Mouse (Mus musculus): ENCODE results near the gene Sorcs1.

The Sorcs1 gene

DNA sequence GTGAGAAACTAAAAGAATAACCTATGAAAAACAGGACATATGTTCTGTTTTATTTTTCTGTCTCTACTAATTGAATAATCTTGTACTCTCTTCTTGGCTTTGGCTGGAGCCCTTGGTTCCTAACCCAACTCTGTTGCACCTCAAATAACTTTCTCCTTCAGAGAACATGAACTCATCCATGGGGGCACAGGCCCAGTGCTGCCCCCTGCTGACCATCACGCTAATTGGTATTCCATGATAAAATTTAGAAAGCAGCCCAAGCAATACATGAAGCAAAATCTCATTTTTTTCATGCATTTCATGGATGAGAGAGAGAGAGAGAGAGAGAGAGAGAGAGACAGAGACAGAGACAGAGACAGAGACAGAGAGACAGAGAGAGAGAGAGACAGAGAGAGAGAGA is 255.5 kb downstream of the Sorcs1 start:
- no peak for DNase-seq (ENCODE audit: low spot score in 2 of 2)

DNA sequence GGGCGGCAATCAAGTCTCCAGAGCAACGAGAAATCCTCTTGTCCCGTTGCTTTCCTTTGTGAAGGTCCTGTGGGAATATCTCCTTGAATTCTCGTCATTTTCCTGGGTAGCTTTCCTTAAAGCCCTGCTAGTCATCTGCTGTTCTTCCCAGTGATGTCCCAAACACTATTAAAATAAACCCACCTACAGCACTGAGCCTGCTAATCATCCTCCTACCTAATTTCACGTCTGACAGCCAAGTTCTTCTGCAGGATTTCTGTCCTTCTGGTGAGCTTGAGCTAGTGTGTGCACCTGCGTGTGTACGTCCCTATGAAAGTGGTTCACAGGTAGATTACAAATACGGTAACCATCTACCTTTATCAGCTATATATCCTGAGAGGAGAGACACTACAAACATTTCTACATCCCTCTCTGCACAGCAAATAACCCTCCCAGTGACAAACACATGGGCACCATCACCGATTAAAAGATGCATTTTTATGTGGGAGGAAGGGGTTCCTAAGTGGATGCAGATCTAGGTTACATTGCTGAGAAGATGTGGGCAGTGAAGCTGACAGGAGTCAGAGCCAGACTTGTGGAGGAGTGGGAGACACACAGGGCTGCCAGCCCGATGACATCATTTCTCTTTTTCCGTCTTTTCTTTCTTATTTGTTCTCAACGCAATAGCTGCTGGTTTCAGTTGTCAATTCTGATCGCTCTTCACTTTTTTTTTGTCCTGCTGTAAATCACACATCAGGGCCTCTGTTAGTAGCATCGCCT is 259.3 kb downstream of the Sorcs1 start:
- peak in 1 of 2 experiments; percentile 14 for DNase-seq (ENCODE audit: low spot score in 2 of 2)

DNA sequence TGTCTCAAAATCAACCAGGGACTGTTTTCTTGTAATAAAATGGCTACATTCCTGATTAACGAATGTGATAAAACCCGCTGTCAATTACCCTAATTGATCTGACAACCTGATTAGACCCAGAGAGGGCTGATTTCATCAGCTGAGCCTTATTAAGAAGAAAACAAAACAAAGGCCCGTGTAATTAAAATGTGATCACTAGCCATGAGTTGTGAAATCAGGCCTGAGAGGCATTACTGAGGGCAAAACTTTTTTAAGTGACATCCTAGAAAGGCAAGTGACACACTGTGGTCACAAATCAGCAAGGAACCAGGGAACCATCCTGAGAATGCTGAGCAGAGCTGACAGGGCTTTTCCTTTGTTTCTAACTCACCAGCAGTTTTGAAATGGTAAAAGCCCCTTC is 267.9 kb downstream of the Sorcs1 start:
- DNase-seq (ENCODE audit: low spot score in 2 of 2): no peak

DNA sequence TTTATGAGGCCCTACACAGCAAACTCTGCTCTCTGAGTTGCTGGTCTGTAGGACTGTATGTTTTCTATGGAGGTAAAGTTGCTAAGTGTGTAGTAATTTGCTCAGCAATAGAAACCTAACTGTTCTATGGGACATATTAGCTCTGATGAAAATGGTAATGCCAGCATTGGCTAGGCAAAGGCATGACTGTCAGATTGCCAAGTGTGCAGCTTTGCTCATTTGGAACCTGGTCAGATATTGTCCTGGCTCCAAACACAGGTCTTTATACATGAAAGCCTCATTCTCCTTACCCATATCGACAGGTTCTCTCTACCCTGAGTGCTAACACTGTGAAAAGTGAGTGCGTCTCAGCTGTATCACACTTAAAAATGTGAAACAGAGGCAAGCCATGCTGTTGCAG is 280.1 kb downstream of the Sorcs1 start:
- no peak for DNase-seq (ENCODE audit: low spot score in 2 of 2)

DNA sequence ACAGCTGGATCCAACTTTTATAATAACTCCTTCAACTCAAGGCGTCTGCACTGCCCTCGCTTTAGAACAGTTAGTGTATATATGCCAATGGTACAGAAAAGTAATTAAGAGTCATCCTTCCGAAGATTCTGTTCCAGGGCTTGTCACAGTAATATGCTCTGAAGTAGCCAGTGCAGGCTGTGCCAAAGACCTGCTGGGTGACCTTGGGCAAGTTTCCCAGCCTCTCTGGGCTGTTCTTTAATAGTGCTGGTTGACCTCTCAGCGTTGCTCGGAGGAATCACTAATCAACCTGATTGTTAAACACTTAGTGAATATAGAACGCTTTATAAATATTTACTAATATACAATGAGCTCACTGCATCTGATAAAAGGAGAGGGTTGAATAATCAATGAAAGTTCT is 282.7 kb downstream of the Sorcs1 start:
- no peak for DNase-seq (ENCODE audit: low spot score in 2 of 2)

DNA sequence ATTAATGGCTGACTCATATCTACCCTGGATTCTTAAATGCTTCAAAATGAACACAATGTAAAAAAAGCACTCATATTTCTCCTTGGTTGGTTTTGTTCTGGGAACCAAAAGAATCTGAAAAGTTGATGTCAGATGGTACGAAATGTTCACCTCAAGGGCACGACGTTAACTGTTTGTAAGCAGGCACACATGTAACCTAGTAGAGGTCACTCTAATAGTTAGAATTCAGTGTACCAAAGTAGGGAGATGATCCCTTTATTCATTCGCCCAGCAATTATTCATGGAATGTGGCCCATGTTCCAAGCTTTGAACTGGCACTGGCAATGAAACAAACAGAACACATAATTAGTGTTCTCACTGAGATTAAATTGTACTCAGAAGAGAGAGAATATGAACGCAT is 284.3 kb downstream of the Sorcs1 start:
- no peak for DNase-seq (ENCODE audit: low spot score in 2 of 2)

DNA sequence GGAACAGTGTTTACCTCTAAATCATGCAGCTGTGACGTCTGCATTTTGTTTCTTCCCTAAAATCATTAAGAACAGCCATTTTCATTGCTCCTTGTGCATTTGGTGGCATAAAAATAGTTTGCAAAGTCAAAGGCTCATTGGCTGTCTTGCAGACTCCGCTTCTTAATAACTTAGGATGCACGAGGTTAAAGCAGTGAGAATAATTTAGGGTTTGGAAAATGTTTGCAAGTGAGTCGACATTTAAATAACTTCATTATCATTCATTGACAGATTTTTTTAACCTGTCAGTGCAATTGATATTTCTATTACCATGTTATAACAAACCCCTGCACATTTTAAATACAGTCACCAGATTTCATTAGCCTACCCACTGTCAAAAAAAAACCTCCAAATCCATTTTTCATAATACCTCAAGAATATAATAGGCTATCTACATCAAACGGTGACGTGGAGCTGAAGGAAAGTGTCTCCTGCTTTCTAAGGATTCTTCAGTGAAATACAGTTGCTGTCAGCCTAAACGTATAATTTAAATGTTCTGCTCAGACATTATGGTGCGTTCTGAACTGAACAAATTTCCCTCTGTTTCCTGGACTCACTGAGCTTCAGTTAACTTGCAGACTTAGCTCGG is 288.4 kb downstream of the Sorcs1 start:
- no peak for DNase-seq (ENCODE audit: low spot score in 2 of 2)

DNA sequence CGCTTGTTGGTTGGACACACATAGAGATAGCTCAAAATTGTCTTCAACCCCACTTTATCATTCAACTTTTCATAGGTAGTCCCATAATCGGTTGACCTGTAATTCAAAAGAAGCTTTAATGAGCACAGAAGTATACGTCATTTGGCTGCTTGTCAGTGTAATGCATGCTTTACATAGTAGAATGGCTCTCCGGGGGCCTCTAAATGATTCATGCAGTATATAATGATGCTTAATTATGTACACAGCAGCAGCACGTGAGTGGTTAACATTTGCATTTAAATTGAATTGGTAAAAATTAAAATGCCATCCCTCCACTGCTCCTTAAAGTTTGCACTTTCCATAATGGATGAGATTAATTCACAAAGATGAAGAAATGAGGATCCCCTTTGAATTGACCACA is 299.5 kb downstream of the Sorcs1 start:
- DNase-seq (ENCODE audit: low spot score in 2 of 2): no peak

DNA sequence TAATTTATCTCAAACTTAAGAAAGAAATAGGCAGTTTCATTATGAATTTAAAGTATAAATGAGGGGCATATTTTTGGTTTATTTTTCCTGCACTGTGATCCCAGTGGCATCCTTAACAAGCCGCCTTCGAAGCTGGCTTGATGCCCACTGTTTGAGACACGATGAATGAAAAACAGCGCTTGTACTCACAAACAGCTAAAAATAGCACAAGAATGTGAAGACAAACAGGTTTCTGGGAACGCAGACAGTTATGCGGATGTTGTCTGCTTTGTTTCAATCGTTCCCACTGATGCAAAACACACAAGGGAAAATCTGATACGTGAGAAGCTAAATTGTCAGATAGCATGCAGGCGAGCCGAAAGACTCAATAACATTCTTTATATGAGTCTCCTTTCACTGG is 303.7 kb downstream of the Sorcs1 start:
- DNase-seq (ENCODE audit: low spot score in 2 of 2): no peak

DNA sequence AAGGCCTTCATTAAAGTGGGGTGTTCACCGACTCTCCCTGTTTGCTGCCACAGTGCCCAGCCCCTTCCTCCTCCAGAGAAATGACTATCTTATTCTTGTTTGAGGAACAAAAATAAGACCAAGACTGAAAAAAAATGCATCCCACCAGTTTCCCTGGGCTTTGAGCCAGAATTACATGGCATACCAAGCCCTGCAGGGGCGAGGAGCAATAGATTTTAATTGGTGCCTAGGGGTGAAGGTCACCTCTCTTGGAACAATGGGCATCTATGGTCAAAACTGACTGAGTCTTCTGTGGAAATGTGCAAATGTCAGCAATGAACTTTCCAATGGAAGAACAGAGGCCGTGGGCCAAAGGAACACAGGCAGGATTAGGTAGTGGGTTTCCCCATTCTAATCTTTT is 312.0 kb downstream of the Sorcs1 start:
- no peak for DNase-seq (ENCODE audit: low spot score in 2 of 2)

DNA sequence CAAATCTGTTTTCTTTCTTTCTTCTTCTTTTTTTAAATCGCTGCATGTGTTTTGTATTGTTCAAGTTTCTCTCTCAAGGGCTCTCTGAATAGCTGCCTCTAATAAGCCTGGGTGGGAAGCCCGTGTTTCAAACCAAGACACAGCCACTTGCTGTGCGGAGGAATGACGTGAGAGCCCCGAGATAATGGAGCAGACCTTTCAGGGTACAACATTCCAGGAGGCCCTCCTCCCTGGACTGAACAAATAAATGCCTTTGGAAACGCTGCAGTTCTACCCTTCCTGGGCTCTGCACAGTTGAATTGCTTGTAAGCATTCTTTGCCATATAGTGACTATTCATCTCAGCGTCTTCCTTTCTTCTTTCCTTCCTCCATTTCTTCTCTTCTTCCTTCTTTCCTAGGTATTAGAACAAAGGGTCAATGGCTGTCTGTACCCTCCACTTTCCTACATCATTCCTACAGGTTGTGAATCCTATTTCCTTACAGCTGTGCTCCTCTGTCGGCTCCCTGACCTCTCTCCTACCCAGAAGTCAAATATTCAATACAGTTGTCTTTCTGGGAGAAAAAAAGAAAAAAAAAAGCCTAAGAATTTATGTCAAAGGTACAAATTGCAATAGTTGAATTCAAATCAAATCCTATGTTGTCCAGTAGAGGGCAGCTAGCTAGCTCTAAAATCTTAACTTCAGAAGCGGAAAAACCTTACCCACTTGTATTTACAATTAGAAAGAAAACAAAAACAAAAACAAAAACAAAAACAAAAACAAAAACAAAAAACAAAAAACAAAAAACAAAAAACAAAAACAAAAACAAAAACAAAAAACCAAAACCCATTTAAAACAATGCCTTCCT is 315.6 kb downstream of the Sorcs1 start:
- no peak for DNase-seq (ENCODE audit: low spot score in 2 of 2)

DNA sequence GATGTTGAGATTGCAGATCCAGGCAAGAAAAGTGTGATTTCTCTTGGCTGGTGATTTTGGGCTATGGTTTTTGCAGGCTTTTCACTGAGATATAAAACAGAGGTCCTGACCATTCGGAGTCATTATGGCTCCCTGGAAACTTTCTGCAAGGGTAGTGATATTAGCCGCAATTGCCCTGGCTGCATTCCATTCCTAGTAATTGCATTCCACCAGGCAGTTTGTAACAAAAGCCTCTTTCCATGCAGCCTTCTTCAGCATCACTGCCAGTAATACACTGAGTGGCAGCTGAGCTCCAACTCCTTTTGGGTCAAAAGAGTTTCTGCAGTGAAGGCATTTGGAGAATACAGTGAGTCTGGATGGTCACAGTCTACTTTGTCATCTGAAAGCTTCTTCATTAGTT is 319.9 kb downstream of the Sorcs1 start:
- DNase-seq (ENCODE audit: low spot score in 2 of 2): no peak

DNA sequence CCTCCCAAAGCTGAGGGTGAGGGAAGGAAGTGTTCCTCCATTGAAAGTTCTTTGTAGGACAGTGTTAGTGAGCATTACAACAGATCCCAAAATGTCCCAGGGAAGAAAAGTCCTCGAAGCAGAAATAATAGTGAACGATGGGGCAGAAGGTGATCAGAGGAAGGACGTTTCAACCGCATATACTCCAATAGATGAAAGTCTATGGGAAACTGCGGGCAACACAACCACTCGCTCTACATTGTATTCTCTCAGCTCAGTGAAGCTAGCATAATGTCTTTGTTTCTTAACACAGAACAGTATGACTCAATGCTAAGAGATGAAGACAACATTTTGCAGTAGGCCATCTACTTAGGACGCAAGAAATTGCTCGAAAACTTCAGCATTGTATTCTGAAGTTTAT is 339.2 kb downstream of the Sorcs1 start:
- no peak for DNase-seq (ENCODE audit: low spot score in 2 of 2)

DNA sequence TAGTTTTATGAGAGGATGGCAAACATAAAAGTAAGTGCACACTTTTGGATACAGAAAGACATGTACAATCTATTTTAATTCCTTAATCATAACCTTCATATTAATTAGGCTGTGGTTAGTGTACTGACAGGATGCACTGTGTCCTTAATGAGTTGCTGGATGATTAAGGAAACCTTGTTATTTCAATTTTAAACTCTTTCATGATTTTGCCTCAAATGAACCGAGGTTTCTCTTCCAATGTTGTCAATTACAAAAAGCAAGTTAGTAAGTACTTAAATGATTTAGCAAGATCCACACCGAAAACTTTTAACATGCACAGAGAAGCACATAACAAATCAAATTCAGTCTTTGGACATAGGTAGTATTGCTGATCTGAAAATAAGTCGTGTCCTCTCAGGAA is 341.7 kb downstream of the Sorcs1 start:
- no peak for DNase-seq (ENCODE audit: low spot score in 2 of 2)

DNA sequence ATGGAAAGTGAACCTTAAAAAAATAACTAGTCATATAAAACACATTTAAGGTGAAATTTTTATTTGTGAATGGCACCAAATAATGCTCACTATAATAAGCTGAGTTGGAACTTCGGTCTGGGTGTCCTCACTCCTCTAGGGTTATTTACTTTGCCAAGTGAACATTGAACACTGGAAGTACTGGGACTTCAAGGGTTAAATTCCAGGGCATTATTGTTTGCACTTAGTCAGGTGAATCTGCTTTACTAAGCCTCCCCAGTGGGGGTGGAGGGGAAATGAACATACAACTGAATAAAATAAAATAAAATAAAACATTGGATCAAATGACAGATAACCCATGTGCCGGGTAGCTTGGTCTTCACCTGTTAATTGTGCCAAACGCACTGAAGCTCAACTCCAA is 347.3 kb downstream of the Sorcs1 start:
- no peak for DNase-seq (ENCODE audit: low spot score in 2 of 2)

DNA sequence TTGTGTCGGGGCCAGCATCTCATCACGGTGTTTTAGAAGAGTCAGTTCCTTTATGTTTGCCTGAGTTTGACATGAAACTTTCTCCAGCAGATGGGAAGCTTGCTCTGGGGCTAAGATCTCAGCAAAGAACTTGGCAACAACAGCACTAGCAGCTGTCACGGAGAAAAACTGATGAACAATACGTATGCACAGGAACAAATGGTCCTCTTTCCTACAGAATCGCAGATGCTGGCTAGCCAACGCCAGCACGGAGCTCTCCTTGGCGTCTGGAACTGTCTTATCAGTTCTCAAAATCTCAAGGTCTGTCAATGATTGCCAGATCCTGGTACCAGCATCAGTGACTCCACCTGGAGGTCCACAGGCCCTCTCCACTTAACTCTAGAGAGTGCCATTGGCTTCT is 350.6 kb downstream of the Sorcs1 start:
- no peak for DNase-seq (ENCODE audit: low spot score in 2 of 2)

DNA sequence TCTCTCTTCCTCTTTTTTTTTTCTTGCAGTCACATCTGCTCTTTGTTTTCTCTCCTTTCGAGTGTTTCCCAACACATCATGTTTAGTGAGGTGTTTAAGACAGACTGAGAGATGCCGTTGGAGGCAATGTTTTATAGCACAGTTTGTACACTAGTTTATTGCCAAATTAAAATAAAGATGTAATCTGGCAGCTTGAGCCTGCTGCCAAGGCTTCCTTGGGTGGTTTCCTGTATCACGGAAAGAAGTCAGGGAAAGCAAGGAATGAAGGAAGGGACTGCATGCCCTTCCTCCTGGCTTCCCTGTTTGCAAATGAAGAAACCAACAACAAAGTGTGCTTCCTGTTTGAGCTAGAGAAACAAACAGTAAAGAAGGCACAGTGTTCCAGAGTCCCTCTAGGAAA is 352.3 kb downstream of the Sorcs1 start:
- no peak for DNase-seq (ENCODE audit: low spot score in 2 of 2)

DNA sequence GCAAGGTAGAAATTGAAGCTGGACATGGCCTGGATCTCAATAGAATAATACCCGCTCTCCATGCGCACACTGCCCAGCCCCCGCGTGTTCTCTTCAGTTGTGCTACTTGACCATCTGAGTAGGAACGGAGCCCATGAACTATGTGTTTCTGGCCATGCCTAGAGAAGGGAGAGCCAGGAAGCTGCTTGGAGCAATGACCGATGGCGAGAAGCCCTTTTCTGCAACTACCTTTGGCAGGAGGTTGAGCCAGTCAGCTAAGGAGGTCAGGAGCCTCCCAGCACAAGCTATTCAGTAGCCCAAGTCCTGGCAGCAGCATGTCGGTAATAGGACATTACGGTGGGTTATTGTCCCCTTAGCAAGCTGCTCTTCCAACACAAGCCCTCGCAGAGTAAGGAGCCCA is 352.8 kb downstream of the Sorcs1 start:
- DNase-seq (ENCODE audit: low spot score in 2 of 2): no peak

DNA sequence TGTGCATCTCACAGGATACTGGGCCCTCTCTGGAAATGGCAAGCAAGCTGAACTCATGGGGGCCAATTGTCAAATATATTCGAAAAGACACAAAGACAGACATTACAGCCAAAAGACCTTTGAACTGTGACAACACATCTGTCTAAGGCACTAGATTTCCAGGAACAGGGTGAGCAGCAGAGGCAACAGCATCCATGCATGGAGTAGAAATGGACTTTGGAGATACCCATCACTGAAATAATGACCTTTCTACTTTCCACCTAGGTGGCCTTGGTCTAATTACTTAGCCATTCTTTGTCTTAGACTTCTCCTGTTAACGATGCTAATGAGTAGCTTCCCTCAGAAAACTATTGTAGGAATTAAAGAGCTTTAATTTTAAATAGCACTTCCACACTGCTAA is 371.4 kb downstream of the Sorcs1 start:
- DNase-seq (ENCODE audit: low spot score in 2 of 2): no peak

DNA sequence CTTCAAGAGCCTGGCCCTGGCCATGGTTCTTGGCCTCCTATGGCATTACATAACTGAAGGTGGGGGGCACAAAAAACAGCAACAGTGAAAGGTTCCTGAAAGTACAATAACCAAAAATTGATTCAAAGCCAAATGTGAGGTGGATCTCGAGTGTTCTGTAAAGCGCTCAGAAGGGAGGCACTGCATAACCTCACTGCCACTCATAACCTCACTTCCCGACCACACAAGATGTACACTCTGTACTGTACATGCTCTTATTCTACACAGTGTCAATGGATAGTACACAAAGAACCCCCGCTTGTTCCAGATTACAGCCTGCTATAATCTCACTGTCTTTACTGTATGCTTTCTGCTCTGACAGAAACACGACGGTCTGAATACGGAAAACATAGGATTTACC is 384.2 kb downstream of the Sorcs1 start:
- no peak for DNase-seq (ENCODE audit: low spot score in 2 of 2)

DNA sequence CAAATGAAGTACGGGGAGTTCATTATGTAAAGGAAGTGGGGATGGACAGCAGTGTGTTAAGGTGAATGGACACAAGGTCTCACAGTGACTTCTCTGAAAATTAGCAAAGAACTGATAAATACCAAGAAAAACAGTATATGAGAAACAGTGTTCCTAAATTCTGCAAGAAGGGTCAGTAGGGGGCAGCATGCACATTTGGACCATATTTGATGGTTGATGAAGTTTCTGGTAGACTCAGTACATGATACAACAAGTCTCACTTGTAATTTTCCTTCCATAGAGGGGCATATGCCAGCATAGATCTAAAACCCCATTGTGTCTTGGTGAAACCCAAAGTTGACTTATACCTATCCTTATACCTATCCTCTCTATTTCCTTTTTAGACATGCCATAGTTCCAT is 414.0 kb downstream of the Sorcs1 start:
- DNase-seq (ENCODE audit: low spot score in 2 of 2): peak in 1 of 2 experiments; percentile 12

DNA sequence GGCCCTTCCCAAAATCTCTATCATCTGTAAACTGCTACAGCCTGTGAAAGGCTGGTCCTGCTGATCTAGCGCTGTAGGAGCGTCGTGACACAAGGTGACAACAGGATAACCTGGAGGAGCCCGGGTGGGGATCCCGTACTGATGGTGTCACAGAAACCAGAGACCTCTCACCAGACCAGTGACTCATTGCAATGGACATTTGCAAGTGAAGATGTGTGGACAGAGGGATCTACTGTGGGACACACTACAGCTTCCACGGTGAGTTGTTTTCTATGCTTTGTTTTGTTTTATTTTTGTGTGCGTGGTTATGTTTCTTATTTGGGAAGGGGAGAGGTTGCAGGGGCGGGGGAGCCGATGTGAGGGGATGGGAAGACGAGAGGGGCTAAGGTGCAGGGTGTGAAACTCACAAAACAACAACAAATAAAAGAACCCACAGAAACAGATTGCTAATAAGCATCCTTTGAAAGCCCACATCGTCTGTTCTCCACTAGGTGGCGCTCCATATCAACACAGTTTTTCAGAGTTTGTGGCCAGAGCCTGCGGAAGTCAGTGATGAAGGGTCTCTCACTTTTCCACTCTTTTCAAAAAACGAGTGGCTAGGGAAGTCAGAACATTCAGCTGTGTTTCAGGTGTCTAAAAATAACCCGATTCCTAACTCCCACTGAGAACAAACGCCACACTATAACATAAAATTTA is 419.6 kb downstream of the Sorcs1 start:
- peak; percentile 10 to 48 for DNase-seq (ENCODE audit: low spot score in 2 of 2)

Data from frontal cortex, postnatal 25 days (tissue).